Mouse (Mus musculus): Measurements from ENCODE around the gene Medag.

- no peak for TF ChIP-seq POLR2A (IDR thresholded peaks at IDR 0.05; ENCODE audit: borderline replicate concordance, low read depth, low read length)
- TF ChIP-seq CTCF (IDR thresholded peaks at IDR 0.05; ENCODE audit: low read depth, low read length) = peak; percentile 83
Observed at GRCm38 (mm10) chr5:149454281-149454680, 42.7 kb downstream of the Medag start.

Measured in bone marrow macrophage, adult 2 months (primary cell).